15 mouse cellular contexts compared by ENCODE assay signal in the genomic region with DNA sequence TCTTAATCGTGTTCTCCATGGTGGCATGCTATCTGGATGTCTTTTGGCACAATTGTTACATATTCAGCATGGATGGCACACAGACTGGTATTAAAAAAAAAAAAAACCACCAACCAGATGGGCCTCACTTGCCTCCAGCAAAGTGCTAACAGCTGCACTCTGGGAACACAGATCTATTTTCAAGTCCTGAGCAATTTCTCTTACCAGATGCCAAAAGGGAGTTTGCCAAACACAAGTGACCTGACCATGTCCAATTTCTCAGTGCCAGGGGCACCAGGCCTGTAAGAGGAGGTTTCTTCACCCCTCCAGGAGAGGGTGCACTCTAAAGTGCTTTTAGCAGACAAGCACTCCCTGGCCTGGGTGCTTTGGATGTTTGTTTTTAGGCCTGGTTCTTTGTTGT. TPM values are rescaled to one million over a fixed set of nuclear protein-coding genes. Genes with fewer than 3 reads are reported as not detected.
A peak's percentile ranks its signal among the peaks of the same experiment; 100 is the strongest.
DNase-seq lines count a peak whose midpoint lies in the region; ATAC-seq and TF ChIP-seq lines count a peak whose summit lies in the region.
"Had no signal": no experiment of that assay in that cellular context is flagged by ENCODE, and none has a peak within 500 bp of the region (broad histone marks: within the 10 kb centered on the region; RNA-seq: fewer than 3 reads in every experiment).

No protein-coding gene starts in this region.

- intact Hi-C loops in left cerebral cortex, postnatal 25 days (cut with DNase I) = no loop called here
- intact Hi-C loops in left cerebral cortex, postnatal 36 days (cut with DNase I) = loop anchor here (10.0 kb wide), 1 partner anchor 182 kb away; no protein-coding TSS in a partner anchor
- intact Hi-C loops in gastrocnemius, postnatal 14 days (cut with DNase I; ENCODE audit: low total_unique reads) = no loop called here

- H3K27me3 ChIP-seq in myocyte (ENCODE audit: control insufficient read depth, insufficient read depth, insufficient read length) = no peaks in the 10 kb centered on the region
- H3K27me3 ChIP-seq: hindbrain, embryonic 15.5 days; midbrain, embryonic 13.5 days; neural tube, embryonic 13.5 days had no signal

- H3K4me3 ChIP-seq in myocyte = no peak overlapping the region
- H3K4me3 ChIP-seq: heart, embryonic 13.5 days; hindbrain, embryonic 15.5 days; left cerebral cortex, adult 2 months; liver, embryonic 13.5 days; midbrain, embryonic 13.5 days; neural tube, embryonic 13.5 days had no signal

- no peak overlapping the region for H3K4me2 ChIP-seq in myocyte (ENCODE audit: low read depth)
- H3K4me2 ChIP-seq: heart, embryonic 13.5 days; hindbrain, embryonic 15.5 days; liver, embryonic 13.5 days; midbrain, embryonic 13.5 days; neural tube, embryonic 13.5 days had no signal

- TF ChIP-seq POLR2A in myocyte (IDR thresholded peaks at IDR 0.05; ENCODE audit: insufficient read length, low read depth) = no peak

- ATAC-seq in frontal cortex, adult (ENCODE audit: low TSS enrichment) = peak; percentile 80
- ATAC-seq: midbrain, embryonic 13.5 days had no signal

- H3ac ChIP-seq in myocyte (ENCODE audit: control insufficient read depth, insufficient read length) = no peak overlapping the region

- H3K79me2 ChIP-seq in myocyte (ENCODE audit: control insufficient read depth, insufficient read depth) = no peaks in the 10 kb centered on the region

- no peak for DNase-seq in frontal cortex, postnatal 25 days (ENCODE audit: low spot score in 2 of 2)
- DNase-seq in left cerebral cortex, postnatal 25 days (ENCODE audit: low spot score in 2 of 2) = peak; percentile 17 to 59
- no peak for DNase-seq in left cerebral cortex, postnatal 36 days (ENCODE audit: low spot score in 2 of 2)
- DNase-seq in gastrocnemius, postnatal 14 days = peak; percentile 21
- DNase-seq in embryo, embryonic 10.5 days (ENCODE audit: low spot score) = no peak
- DNase-seq: cerebellum, adult 8-10 months; kidney, adult 9 months; liver, embryonic 13.5 days had no signal

- no peaks in the 10 kb centered on the region for H3K36me3 ChIP-seq in myocyte (ENCODE audit: control insufficient read depth, insufficient read depth)
- H3K36me3 ChIP-seq: heart, embryonic 13.5 days; hindbrain, embryonic 15.5 days; liver, embryonic 13.5 days; midbrain, embryonic 13.5 days; neural tube, embryonic 13.5 days had no signal

TF ChIP-seq in myocyte, 11 proteins besides CTCF, POLR2A, EP300 and RAD21:
- TF ChIP-seq USF1 (IDR thresholded peaks at IDR 0.05; ENCODE audit: low read depth) (no peak), SRF (IDR thresholded peaks at IDR 0.05; ENCODE audit: control insufficient read depth, insufficient read length, low read depth) (no peak), MYOD1 (IDR thresholded peaks at IDR 0.05; ENCODE audit: control insufficient read depth in 1 of 3, insufficient read length in 2 of 3, low read depth in 2 of 3) (peak; percentile 30 to 54 (median 51)), TCF3 (IDR thresholded peaks at IDR 0.05; ENCODE audit: insufficient read length, low read depth) (no peak), POLR2AphosphoS2 (IDR thresholded peaks at IDR 0.05; ENCODE audit: insufficient read length, low read depth) (no peak), TCF12 (IDR thresholded peaks at IDR 0.05; ENCODE audit: insufficient read depth, poor library complexity, severe bottlenecking) (peak; percentile 78), MYOG (IDR thresholded peaks at IDR 0.05; ENCODE audit: control insufficient read depth in 1 of 3, insufficient read depth in 1 of 3, insufficient read length in 2 of 3, low read depth in 2 of 3) (peak in 2 of 3 experiments; percentile 29 to 94), CEBPB (IDR thresholded peaks at IDR 0.05; ENCODE audit: insufficient read depth, poor library complexity, severe bottlenecking) (no peak), REST (IDR thresholded peaks at IDR 0.05; ENCODE audit: insufficient read depth, insufficient read length) (no peak), MAX (IDR thresholded peaks at IDR 0.05; ENCODE audit: low read depth) (no peak)

RNA-seq across cellular contexts. Expression of gene Rlf, which starts 12.2 kb away (rescaled TPM):
- 10 to 100 TPM; 26.5 to 27.5 TPM for total RNA-seq in left cerebral cortex, postnatal 25 days (2021)
- 10 to 100 TPM; 24.2 to 28.9 TPM for total RNA-seq in left cerebral cortex, postnatal 36 days (2021)
- 10 to 100 TPM; 10.4 TPM for total RNA-seq in gastrocnemius, postnatal 14 days (2021)
- polyA plus RNA-seq in myocyte (2012; fragmentation: generic; extraction: Trizol) = 5.2 TPM

Comparison
In these comparisons a context has a peak if more than half of its experiments do, and no peak if none do; other contexts are left out.
1. DNase-seq: peak in left cerebral cortex, postnatal 25 days (2 of 2) and gastrocnemius, postnatal 14 days (single experiment); none in frontal cortex, postnatal 25 days (0 of 2), left cerebral cortex, postnatal 36 days (0 of 2) and embryo, embryonic 10.5 days (single experiment).